Mouse (Mus musculus) testis, postnatal 10 days (tissue): ENCODE results near the gene Sox15.
"Not testable (repeated sequence)": the region's sequence is repeated elsewhere in the genome, so short reads cannot be mapped to it uniquely, and the experiment has no call there.

Source experiments
- DNase-seq: peaks from one replicate; pipeline ENCODE4 v3.0.0; 2021; ENCODE audit warnings: low spot score

Sox15 gene

DNA sequence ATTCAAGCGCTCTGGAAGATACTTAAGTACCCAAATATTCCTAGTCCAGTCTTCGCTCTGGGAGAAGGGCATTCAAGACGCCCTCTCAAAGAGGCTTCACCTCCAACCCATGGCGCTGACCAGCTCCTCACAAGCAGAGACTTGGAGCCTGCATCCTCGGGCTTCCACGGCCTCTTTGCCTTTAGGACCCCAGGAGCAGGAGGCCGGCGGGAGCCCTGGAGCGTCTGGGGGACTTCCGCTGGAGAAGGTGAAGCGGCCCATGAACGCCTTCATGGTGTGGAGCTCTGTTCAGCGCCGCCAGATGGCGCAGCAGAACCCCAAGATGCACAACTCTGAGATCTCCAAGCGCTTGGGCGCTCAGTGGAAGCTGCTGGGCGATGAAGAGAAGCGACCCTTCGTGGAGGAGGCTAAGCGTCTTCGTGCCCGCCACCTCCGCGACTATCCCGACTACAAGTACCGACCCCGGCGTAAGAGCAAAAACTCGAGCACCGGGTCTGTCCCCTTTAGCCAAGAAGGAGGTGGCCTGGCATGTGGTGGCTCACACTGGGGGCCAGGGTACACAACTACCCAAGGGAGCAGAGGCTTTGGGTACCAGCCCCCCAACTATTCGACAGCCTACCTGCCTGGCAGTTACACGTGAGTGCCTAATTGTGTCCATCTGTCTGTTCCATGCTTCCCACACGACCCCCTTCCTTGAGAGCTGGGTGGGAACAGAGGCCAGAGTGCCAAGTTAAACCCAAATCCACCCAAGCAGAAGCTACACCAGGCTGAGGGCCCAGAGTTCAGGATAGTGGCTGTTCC is at the start of gene Sox15:
Sox15 (plus strand) TSS at position 51 of the 801 bp plus-strand sequence.
- peak; percentile 83 for DNase-seq

DNA sequence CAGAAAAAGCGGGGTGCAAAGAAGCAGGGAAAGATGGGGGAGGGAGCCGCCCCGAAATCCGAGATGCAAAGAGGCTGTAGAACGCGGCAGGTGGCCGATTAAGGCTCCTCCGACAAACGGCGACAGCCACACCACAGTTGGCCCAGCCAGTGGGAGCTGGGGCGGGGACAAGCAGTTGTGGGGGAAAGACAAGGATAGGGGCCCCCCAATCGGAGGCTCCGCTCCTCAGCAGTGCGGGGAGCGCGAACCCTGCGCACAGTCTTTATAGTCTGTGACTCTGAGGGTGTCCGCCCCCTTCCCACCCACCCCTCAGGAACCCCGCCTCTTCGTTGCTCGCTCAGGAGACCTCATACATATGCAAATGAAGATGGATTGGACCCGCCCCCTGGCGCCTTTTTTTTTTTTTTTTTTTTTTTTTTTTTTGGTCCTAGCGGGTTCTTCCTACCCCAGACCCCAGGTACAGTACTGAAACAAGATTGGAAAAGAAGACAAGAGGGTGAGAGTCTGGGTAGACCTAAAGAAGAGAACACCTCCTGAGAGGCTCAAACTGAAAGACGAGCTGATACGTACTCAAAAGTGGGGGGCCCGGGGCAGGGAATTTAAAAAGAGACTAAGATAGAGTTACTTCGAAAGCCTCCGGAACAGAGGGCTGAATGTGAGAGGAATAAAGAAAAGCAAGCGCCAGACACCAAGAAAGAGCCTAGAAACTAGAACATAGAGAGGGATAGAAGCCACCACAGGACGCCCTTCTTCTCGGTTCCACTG is 49.2 kb upstream of the Sox15 start, which contains the start of gene Atp1b2:
Atp1b2 (minus strand) TSS at position 217 of the 765 bp plus-strand sequence.
- peak; percentile 91 for DNase-seq

DNA sequence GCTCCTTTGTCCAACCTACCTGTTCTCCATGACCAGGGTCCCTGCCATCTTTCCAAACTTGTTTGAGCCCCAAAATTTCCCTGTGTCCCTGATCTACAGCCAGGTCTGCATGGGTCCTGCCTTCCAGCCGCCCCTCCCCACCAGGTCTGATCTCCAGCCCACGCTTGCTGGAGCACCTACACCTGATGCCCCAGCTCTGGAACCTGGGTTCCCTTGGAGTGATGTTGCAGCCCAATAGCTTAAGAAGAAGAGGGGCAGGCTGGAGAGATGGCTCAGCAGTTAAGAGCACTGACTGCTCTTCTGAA is 48.7 kb upstream of the Sox15 start:
- DNase-seq: no peak

DNA sequence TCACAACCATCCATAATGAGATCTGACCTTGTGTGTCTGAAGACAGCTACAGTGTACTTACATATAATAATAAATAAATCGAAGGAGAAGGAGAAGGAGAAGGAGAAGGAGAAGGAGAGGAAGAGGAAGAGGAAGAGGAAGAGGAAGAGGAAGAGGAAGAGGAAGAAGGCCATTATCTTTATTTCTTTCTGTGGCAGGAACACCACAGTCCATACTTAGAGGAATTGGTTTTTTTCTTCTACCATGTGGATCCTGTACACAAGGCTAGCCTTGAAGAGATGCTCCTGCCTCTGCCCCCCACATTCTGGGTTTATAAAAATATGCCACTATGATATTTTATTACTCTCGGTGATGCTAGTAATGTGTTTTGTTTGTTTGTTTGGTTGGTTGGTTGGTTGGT is 48.3 kb upstream of the Sox15 start:
- no peak for DNase-seq

DNA sequence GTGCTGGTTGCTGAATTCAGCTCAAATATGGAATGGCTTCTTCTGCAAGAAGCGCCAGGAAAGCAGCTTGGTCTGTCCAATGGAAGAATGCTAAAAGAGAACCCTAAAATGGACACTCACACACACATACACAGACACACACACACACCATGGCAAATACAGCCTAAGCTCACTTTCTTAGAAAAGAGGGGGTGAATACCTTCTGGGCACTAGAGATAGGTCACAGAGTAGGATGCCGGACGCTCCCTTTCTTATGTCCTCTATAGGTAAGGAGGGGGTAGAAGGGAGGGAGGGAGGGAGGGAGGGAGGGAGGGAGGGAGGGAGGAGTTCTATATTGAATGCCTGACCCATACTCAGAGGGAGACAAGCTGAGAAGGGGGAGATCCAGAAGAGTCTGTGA is 46.6 kb upstream of the Sox15 start:
- DNase-seq: no peak

DNA sequence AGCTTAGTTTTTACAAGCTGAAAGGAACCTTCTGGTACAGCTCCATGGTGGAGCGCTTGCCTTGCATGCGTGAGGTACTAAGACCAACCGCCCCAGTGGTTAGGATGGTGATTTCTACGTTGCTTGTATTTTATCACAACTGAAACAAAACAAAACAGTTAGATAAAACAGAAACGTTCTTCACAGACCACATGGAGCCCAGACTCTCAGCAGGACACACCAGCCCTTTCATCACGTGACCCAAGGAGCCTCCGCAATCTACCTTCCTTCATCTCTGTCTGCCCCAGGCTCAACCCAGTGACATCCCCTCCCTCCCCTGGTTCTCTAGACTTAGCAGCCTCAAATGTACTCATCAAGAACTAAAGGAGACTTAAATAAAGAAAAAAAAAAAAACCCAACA is 45.7 kb upstream of the Sox15 start:
- no peak for DNase-seq

DNA sequence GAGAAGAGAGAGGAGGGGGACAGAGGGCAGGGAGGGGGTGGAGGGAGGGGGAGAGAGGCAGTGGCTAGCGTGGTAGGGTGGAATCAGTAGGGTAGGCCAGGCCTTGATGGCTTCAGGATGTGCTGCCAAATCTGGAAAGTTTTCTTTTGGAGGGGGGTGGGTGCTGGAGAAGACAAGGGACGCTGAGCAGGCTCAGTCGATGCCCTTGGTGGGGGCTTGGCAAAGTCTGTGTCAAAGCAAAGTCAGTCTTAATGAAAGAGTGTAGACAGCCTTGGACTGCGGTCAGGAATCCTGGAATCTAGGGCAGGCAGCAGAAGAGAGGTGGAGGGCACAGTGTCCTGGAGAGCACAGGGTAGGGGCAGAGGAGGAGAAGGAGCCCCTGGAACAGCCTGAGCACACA is 44.2 kb upstream of the Sox15 start:
- peak; percentile 35 for DNase-seq

DNA sequence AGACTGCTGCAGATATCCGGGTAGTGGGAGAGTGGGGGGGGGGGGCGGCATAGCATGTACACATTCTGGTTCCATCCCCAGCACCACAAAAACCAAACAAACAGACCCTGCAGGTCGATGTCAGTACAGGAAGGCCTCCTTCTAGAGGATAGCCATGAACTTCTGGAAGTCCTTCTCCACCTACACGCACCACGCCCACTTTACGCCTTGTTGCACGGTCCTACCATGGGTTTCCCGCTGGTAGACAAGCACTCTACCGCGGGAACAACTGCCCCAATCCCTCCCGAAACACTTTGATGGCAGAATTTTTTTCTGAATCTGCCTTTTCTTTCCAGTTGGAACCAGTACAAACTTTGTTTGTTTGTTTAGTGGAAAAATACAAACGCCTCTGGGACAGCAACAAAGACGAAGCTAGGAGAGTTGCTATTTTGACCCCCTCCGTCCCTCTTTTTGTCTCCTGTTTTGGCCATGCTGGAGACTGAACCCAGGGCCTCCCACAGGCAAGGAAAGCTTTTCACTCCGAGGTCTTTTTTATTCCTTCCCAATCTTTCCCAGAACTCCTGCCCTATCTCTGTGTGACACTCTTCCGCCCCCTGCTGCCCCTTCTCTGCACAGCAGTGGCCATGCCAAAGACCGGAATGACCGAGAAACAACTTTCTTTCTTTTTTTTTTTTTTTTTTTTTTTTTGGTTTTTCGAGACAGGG is 41.4 kb upstream of the Sox15 start:
- peak; percentile 95 for DNase-seq

DNA sequence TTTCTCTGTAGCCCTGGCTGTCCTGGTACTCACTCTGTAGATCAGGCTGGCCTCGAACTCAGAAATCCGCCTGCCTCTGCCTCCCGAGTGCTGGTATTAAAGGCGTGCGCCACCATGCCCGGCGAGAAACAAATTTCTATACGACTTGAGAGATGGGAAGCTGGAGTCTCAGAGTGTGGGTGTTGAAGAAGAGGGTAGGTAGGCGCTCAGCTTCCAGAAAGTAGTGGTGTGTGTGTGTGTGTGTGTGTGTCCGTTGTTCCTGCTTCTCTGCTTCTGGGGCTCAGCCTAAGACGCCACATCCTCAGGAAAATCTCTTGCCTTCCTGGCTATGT is 40.9 kb upstream of the Sox15 start:
- not testable (repeated sequence) for DNase-seq

DNA sequence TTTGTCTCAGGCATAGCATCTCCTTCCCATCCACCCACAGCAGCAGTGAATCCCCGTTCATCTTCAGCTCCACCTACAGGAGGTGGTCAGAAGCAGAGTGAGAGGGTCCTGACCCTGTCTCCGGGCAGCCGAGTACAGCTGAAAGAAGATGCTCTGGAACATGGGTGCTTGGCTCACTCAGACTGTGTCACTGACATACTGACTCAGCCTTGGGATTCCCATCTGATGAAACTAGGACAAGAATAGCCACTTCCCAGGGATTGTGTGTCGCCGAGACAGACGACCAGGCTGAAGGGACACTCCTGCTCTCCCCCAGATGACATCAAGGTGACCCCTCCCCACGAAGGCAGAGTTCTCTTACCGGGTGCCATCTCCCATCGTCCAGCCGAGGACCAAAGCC is 38.3 kb upstream of the Sox15 start:
- no peak for DNase-seq

DNA sequence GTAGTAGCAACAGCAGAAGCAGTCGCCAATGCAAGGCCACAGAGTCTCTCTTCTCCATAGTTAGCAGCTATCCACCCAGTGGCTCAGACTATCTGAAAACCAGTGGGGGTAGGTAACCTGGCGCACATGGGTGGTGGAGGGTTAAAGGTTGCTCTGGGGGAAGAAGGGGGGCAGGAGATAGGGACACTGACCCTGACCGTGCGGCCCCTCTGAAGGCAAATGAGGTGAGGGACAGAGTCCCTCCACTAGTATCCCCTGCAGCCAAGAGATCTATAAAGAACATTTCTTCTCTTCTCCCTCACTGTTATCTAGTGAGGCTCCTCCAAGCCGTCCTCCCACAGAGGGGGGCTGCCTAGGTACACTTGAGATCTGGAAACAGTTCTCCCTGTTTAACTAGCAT is 37.3 kb upstream of the Sox15 start, which contains the start of gene Shbg:
Shbg (minus strand) TSS at position 101 of the 400 bp plus-strand sequence.
- peak; percentile 51 for DNase-seq

DNA sequence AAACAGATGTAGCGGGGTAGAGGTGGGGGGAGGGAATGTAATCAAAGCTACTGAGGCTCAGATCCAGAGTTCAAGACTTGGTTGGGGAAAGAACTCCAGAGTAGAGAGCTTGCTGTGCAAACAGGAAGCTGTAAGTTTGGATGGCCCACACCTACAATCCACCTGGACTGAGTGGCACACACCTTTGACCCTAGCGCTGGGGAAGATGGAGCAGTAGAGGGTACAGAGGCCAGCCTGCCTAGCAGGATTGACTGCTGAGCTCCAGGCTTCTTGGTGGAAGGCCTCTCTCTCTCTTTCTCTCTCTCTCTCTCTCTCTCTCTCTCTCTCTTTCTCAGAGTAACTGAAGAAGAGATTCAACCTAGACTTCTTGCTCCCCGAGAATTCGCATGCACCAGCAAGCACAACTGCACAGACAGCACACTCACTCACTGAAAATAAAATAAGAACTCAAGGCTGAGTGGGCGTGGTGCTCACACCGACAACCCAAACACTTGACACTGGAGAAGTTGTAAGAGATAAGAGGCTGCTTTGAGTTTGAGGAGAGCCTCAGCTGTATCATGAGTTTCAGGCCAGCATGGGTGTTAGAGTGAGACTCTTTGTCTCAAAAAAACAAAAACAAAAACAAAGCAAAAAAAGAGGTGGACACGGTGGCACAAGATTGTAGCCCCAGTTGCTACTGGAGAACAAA is 34.6 kb upstream of the Sox15 start:
- peak; percentile 35 for DNase-seq

DNA sequence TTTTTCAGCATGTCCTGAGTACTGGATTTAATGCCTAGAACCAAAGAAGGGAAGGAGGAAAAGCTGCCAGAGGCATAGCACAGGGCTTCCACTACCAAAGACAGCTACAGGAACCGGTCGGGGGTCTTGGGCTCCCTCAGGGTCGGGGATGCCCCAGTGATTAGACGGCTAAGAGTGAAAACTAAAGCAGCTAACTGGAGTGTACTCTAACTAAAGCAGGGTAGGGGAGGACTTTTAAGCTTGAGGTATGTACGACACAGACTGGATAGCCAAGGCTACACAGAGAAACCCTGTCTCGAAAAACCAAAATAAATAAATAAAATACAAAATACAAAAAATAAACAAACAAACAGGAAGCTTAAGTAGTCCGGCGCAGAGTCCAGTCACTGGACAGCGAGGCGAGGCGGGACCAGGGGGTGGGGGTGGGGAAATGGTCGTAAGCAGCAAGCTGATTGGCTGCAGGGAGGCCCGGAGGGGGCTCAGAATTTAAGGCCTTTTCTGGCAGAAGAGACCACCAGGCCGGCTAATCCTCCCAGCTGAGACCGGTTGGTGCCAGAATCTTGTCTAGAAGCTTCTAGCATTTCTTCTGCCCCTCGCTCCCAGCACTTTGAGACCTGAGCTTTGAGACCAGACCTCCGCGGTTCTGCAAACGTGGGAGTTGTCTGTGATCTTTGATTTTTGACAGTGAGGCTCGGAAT is 33.4 kb upstream of the Sox15 start, which contains the start of gene Sat2:
Sat2 (plus strand) TSS at position 454 of the 698 bp plus-strand sequence.
- peak; percentile 74 for DNase-seq

DNA sequence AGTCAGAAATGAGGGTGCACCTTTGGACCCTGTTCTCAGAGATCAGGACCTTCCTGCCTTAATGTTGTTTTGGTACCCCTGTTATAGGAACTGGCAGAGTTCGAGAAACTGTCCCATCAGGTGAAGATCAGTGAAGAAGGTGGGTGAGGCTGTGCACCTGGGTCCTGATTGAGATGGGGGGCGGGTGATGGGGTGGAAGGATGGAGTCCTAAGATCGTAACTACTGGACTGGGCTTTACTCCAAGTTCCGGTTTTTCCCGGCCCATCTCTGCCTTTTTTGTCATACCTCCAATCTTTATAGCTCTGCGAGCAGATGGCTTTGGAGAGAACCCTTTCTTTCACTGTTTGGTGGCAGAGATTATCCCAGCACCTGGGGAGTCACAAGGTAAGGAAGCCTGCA is 32.7 kb upstream of the Sox15 start:
- DNase-seq: peak; percentile 56

DNA sequence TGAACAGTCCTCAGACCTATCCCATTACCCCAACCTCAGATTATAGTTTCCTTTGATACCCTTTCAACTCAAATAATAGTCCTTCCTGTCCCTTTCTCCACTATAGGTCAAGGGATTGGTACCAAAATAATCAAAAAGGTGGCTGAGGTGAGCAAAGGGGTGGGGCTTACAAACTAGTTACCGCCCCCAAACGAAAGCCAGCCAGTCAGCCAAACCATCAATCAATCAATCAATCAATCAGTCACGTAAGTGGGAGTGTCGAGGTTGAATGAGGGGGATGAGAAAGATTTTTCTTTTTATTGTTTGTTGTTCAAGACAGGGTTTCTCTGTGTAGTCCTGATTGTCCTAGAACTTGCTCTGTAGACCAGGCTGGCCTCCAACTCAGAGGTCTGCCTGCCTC is 32.1 kb upstream of the Sox15 start:
- peak; percentile 22 for DNase-seq

DNA sequence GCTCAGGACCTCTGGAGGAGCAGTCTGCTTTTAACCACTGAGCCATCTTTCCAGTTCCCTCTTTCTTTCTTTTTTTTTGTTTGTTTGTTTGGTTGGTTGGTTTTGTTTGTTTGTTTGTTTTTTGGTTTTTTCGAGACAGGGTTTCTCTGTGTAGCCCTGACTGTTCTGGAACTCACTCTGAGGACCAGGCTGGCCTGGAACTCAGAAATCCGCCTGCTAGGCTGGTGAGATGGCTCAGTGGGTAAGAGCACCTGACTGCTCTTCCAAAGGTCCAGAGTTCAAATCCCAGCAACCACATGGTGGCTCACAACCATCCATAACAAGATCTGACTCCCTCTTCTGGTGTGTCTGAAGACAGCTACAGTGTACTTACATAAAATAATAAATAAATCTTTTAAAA is 30.8 kb upstream of the Sox15 start:
- DNase-seq: not testable (repeated sequence)

DNA sequence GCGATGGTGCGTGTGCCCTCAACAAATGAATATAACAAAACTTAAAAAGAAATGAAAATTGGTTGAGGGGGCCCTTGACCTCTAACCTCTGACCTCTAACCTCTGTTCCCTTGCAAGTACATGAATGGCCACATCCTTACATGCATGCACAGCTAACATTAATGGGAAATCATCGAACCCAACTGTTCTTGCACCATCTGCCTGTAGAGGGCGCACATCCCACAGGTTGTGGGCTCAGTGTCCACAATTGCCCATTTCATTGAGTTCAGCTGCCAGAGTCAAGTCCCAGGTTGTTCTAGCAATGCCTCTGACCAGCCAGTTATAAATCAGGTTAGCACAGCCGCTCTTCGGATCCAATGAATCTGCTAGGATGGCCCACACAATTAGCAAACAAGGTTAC is 26.8 kb upstream of the Sox15 start:
- DNase-seq: peak; percentile 88

DNA sequence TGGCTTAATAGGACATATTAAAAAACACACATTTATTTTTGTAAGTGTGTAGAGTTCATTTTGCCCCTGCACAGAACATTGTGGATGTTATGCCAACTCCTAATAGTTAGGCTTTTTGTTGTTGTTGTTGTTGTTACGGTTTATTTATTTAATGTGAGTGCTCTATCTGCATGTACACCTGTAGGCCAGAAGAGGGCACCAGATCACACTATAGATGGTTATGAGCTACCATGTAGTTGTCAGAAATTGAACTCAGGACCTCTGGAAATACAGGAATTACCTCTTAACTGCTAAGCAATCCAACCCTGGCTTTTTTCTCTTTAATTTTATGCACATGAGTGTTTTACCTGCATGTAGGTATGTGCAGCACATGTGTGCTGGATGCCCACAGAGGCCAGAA is 25.3 kb upstream of the Sox15 start:
- peak; percentile 31 for DNase-seq

DNA sequence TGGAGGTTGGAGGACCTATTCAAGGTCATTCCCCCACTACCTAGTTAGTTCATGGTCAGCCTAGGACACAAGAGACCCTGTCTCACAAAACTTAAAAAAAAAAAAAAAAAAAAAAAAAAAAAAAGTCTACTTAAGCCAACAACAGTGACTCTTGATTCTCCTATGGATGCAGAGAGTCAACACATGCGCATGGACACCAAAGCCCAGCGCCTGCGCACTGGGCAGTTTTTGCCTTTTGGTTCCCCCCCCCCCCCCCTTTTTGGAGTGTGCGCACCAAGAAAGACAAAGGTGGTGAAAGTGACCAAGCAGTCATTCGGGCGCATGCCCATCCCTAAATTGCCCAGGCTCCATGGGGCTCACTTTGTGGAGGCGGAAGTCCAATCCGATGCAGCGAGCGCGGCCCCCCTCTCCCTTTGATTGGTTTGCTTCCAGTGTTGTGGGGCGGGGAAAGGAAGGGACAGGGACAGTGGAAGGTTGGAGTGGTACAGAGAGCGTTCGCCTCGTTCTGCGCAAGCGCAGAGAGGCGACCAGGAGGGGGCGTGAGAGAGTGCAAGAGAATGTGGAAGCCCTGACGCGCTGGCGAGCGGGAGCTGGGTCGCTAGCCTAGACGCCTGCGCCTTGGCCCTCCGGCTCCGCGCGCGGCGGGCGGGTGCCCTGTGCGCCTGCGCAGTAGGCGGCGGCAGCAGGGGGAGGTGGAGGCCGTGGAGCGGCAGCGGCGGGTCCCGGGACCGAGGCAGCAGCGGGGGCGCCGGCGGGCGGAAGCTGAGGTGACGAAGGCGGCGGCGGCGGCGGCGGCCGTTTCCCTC is 22.6 kb upstream of the Sox15 start, which contains the start of gene Fxr2:
Fxr2 (plus strand) TSS at position 707 of the 806 bp plus-strand sequence.
- peak; percentile 100 for DNase-seq

DNA sequence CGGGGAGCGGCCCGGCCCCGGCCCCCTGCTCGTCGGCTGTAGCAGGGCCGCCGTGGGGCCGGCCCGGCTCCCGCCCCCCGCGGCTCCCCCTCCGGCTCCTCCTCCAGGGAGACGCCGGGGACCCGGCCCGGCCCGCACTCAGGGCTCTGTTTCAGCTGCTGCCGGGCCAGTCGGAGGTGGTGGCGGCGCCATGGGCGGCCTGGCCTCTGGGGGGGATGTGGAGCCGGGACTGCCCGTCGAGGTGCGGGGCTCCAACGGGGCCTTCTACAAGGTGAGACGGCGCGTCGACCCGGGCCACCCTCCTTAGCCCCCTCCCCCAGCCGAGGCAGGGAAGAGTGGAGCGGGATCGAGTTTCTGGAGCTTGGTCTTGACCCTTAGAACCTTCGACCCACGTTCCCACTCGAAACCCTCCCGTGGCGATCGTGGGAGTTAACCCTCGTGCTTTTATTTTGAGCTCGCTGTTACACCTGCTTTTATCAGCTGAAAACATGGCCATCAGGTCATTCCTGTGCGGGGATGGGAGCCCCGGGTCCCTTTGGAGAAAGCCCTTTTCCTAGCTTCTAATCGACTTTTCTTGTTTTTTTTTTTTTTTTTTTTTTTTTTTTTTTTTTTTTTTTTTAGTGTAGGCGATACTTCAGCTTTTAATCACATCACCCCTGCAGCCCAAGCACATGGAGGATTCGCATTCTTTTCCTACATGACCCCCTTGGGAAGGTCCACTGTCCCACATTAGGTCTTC is 21.8 kb upstream of the Sox15 start:
- peak; percentile 81 for DNase-seq
